Mouse (Mus musculus) B cell, adult 2 months (primary cell): ENCODE results near the gene Kcnj10.

Experiments
- DNase-seq, 2 experiments: peaks; one replicate each; pipeline ENCODE4 v3.0.0; 2022

Kcnj10 gene

DNA sequence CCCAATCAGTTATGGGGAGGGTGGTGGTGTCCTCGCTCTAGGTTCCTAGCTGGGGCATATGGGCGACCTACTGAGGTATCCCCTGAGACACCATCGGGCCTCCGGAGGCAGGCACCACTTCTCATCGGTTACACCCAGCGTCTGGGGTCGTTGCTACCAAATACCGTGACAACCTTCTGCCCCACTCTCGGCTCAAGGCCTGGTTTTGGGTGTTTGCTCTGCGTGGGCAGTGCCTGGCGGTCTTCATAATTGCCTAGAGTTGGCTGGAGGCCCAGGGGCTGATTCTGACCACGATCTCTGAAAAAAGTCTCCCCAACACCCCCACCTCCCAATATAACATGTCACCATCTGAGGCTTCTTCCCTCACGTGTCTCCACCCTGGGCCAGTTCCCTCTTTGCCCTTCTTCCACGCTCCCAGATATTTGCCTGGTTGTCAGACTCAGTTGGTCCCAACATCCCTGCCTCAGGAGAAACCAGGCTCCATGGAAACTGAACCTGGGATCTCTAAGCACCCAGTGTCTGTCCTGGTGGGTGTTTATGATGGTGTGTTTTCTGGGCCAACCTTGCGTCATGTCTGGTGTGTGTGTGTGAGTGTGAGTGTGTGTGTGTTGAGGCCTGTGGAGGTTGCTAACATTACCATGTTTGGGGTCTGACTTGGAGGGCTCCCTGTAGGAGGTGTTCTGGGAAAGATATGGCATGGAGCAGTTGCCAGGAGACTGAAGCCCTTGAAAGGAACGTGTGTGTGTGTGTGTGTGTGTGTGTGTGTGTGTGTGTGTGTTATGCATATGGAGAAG is 28.0 kb upstream of the Kcnj10 start:
- peak; percentile 48 to 51 for DNase-seq

DNA sequence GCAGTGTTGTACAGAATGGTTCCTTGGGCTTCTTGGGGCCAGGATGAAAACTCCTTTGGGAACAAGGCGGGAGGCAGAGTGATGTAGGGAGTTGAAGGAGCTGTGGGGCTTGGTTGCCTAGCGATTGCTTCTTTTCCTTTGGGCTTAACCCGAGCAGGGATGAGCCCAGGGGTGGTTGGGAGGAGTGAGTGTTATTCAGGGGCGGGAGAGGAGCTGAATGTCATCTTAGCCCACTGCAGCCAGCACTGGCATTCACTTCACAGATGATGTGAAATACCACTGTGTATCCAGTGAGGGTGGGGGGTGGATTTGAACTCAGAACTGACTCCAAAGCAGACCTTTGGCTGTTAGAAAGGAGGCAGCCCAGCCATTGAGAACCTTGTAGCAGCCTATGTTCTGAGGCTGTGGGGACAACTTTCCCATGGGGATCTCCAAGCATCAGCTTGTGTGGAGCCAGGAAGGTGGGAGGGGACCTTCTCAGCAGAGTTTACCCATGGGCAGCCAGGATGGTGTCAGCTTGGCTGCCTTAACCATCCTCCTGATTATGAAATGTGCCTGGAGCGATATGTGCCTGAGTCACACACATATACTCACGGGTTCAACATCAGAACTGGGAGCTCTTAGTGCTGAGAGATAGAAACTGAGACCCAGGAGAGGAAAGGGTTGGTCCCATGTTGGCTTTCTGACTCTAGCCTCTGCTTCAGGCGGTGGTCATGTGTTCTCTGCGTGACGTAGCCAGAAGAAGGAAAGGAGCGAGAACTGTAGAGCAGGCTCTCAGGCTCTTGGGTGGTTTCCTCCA is 27.2 kb upstream of the Kcnj10 start:
- no peak for DNase-seq

DNA sequence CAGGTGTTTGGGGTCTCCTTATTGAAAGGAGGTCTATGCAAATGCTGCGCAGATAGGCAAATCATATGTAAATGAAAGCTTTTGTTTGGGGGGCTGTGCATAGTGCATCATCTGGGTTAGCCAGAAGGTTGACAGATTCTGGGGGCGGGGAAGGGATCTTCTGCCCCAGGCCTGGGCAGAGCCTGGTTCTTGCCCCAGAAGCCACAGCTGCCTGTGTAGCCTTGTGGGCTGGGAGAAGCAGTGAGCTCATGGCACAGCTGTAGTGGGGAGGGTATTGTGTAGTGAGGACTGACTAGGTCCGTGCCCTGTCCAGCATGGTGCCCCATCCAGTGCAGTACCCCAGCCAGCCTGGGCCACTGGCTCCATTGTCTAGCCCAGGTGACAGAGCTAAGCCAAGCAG is 26.1 kb upstream of the Kcnj10 start:
- no peak for DNase-seq

DNA sequence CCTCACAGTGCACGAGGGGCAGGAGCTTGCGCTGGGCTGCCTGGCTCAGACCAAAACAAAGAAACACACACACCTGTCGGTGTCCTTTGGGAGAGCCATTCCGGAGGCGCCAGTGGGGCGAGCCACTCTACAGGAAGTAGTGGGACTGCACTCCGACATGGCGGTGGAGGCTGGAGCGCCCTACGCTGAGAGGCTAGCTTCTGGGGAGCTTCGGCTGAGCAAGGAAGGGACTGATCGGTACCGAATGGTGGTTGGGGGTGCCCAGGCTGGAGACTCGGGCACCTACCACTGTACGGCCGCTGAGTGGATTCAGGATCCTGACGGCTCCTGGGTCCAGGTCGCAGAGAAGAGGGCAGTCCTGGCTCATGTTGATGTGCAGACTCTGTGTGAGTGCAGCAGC is 23.6 kb upstream of the Kcnj10 start:
- DNase-seq = no peak

DNA sequence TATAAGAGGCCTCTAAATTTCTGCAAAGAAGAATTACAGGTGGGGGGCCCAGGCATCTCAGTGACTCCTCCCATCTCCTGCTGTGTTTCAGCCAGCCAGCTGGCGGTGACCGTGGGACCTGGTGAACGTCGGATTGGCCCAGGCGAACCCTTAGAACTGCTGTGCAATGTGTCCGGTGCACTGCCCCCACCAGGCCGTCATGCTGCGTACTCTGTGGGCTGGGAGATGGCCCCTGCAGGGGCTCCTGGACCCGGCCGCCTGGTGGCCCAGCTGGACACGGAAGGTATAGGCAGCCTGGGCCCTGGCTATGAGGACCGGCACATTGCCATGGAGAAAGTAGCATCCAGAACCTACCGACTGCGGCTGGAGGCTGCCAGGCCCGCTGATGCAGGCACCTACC is 23.1 kb upstream of the Kcnj10 start:
- no peak for DNase-seq

DNA sequence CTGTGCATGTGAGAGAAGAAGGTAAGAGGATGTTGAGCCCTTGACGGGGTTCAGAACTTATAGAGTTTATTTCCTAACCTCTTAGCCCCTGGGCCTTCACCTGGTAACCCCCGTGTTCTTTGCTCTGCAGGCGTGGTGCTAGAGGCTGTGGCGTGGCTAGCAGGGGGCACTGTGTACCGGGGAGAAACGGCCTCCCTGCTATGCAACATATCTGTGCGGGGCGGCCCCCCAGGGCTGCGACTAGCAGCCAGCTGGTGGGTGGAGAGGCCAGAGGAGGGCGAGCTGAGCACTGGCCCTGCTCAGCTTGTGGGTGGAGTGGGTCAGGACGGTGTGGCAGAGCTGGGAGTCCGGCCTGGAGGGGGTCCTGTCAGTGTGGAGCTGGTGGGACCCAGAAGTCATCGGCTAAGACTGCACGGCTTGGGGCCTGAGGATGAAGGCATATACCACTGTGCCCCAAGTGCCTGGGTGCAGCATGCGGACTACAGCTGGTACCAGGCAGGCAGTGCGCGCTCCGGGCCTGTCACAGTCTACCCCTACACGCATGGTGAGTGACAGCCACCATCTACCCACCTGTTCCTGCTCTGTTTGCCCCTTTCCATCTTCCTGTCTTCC is 22.5 kb upstream of the Kcnj10 start:
- DNase-seq = no peak

DNA sequence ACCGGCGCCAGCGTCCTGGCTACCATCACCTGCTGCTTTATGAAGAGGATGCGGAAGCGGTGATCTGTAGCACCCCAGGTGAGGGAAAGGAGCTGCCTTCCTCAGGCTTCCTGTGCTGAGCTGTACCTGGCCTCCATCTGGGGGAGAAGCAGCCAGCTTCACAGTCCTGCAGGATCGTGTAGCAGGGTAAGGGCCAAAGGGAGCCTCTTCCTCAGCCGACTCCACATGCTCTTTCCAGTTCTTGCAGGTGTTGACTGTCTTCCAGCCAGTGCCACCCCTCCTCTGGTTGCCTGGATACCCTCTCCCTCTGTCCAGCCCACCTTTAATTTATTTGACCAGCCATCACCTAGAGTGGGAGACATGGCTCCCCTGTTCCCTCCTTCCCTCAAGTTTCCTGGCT is 21.7 kb upstream of the Kcnj10 start:
- no peak for DNase-seq

DNA sequence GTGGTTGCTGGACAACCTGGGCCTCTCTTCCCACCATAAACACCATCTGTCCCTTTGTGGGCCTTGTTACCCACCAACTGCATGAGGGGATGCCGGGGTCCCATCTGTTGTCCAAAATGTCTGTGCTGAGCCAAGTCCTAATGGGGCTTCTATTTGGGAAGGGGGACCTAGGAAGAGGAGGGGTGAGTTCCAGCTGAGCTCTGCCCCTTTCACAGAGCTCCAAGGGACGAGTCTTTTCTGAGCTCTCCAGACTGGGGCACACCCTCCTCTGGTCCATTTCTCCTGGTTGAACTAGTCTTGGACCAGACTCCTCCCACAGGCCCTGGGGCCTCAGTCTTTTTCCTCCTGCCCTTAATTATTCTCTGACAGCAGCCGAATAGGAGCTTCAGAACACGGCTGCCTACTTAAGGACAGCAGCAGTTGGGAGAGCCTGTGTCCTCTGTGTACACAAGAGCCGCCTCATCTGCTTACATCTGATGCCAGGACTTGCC is 21.0 kb upstream of the Kcnj10 start:
- no peak for DNase-seq

DNA sequence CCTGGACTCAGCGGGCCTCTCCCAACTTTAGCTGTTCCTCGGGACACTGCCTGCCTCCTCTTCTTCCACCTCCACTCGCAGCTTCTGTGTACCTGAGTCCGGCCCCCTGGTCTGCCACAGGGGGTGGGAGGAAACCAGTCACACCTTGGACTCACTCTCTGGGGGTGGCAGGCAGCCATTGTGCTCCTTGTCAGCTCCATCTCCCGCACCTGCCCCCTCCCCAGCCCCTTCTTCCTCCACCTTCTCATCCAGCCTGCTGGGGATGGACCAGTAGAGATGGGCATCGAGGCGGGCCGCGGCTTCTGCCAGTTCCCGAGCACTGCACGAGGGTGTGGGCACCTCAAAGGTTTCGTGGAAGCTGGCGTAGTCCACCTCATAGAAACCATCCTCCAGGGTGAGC is 18.3 kb upstream of the Kcnj10 start:
- DNase-seq = no peak

DNA sequence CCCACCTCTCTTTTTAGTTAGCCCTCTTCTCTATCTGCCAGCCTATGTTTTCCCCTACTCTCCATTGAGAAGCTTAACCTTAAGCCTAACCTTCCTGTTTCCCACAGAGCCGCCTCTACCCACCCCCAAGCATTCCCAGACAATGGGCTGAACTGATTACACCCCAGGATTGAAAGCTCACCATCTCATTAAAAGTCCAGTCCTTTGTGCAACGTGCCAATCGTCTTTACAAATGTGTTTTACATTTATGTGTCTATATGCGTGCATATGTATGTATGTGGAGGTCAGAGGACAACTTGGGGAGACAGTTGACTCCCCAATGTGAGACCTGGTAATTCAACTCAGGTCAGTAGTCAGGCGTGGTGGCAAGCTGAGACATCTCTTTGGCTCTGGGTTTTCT is 17.7 kb upstream of the Kcnj10 start:
- DNase-seq = no peak

DNA sequence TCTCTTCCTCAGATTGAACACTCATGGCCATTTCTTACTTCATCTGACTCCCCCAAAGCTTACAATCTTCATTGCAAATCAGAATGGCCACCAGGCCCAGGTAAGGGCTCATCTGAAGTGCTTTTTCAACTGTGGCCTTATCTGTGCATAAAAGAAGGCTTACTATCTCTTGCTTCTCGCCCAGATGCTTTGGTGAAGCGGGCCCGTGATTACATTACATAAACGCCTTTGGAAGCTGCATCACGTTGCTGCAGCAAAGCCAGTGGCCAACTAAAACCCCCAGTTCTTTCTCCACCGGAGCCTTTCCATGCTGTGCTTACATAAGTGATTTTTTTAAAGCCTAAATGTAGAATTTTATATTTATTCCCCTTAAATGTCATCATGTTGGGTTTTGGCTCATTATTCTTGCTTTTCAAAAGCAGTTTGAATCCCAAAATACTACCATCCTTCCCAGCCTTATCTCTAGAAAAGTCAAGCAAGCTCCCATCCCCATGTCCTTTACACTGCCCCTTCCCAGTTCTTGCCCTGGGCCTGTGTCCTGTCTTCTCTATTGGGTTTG is 17.1 kb upstream of the Kcnj10 start:
- DNase-seq = no peak

DNA sequence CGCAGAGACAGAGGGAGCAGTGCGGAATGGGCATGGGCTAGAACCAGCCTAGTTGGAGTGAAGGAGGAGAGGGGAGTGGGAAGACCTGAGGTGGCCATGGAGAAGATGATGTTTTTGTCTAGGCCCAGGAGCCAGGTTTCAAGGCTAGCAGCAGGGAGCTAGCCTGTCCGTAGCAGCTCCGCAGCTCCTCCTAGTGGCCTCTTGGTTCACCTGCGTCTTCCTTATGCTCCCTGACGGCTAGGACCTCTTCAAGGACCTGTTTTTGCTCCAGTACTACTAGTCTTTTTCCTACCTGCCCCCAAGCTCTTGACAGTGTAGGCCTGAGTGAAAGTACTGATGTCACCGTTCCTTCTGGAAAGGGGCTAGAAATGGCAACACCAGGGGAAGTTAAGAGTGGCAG is 16.3 kb upstream of the Kcnj10 start:
- DNase-seq = peak; percentile 79 to 80

DNA sequence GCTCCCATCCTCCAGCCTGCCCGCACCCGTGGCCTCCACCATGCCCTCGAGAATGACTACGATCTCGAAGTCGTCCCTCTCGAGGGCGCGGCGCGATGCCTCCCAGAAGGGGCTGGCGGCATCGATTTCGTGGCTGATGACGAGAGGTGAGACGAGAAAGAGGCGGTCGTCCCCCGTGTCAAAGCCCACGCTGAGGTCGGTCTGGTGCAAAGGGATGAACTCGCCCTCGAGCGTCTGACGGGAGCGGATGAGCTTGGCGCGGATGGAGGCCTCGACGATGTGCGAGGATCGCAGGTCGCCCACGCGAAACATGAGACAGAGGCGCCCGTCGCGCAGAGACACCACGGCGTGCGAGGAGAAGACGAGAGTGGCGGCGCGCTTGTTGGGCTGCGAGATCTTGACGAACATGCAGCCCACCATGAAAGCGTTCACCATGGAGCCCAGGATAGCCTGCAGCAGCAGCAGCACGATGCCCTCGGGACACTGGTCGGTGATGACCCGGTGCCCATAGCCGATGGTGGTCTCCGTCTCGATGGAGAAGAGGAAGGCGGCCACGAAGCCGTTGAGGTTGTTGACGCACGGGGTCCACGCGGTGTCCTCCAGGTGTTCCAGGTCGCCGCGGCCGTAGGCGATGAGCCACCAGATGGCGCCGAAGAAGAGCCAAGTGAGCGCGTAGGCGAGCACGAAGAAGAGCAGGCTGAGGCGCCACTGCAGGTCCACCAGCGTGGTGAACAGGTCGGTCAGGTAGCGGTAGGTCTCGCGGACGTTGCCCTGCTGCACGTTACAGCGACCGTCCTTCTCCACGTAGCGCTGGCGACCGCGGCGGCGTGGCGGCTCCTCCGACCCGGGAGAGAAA is 15.1 kb upstream of the Kcnj10 start:
- DNase-seq = peak; percentile 80

DNA sequence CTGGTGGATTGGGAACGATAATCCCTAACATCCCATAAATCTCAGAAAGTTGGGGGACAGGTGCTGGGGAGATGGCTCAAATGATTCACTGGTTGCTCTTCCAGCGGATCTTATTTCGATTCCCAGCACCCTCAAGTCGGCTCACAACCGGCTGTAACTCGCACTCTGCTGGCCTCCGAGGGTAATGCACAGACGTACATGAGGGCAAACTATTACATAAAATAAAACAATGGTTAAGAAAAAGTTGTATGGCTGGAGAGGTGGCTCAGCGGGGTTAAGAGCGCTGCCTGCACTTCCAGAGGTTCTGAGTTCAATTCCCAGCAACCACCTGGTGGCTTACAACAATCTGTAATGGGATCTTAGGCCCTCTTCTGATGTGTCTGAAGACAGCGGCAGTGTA is 14.3 kb upstream of the Kcnj10 start:
- DNase-seq = no peak

DNA sequence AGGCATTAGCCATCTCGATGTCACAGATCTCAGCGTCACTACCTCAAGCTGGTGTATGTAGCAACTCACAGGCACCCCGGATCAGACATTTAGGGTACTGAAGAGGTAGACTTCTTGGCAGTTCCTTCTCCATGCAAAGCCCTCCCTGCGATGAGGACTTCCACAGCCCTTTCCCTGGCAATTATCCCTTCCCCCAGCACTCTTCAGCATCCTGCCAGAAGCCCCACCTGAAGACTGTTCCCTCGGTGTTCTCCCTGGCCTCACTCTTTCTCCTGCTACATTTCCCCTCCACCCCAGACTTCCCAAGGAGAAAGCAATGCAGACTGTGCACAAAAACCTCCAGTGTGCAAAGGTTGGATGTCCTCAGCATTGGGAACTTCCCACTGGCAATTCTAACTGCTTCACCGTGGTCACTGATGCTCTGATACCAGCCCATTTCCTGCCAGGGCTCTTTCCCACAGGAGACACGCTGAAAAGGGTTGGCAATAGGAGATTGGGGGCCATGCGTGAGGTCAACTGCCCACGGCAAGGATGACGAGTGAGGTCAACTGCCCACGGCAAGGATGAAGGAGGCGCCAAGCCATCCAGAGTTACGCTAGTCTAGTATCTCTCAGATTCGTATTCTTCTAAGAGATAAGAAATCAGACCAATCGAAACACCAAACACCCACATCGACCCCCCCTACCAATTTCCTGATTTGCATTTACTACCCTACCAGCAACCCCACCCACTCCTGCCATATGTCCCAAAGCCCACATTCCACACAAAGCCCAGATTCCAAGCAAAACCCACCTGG is 13.6 kb upstream of the Kcnj10 start:
- DNase-seq = no peak

DNA sequence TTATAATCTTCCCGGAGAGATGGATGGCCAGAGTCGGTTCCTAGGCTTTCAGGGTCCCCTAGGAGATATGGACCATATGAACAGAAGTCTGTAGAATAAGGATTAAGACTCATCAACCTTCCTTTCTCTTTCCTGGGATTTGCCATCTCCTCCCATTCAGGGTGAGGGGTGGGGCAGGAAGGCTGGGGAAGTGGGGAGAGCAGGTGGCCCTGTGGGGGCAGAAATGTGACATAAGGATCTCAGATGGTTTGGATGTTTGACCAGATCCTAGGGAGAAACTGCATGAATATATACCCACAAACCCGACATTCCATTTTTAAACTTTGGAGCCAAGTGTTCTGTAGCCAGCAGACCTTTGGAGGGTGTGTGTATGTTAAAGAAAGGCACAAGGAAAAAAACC is 13.0 kb upstream of the Kcnj10 start:
- no peak for DNase-seq

DNA sequence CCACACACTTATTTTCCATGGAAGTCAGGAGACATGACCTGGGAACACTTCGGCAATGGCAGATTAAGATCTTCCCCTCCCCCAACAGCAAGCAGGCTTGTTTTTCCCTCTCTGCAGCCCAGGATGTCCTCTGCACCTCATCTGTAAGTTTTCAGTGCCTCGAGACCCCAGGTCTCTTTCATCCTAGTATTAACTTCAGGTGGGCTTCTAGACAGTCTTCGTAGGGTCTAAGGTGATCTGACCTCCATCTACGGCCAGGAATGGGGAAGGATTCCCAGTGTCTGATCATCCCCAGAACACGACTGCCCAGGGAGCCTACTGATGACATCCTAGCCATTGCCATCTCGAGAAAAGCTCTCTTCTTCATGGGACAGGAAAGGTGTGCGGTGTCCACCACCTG is 12.5 kb upstream of the Kcnj10 start:
- DNase-seq = no peak

DNA sequence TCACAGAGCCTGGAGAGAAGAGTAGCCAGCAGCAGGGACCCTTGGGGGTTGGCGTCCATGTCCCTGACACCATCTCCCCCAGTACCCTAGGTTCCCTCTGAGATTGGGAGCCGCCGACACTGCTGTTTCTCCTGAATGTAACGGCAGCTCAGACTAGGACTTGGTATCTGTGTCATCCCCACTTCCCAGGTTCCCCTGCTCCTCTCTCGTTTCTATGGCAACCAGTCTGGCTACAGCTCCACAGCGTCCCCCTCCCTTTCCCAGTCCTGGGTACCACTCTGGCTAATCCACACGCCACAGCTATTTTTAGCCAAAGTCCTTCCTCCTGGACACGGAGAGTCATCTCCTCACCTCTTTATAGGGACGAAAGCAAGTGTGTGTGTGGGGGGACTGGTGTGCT is 11.9 kb upstream of the Kcnj10 start, which contains the start of gene Kcnj9:
Kcnj9 (minus strand) TSS at position 188 of the 400 bp plus-strand sequence.
- DNase-seq = no peak

DNA sequence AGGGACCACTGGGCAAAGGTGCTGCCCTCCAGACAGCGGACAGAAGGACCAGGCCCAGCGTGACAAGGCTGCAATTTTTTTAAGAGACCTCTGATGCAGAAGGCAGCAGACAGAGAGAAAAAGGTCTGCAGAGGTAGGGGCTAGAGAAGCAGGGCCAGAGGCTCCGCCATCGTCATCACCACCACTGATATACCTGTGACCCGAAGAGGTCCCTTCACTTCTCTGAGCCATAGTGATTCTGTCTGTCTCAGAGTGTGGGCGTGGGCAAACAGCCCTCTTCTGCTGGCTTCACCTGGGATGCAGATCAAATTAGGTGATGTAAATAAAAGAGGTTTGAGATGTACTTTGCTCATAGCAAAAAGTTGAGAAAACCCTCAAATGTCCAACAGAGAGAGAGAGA is 11.4 kb upstream of the Kcnj10 start:
- DNase-seq = no peak

DNA sequence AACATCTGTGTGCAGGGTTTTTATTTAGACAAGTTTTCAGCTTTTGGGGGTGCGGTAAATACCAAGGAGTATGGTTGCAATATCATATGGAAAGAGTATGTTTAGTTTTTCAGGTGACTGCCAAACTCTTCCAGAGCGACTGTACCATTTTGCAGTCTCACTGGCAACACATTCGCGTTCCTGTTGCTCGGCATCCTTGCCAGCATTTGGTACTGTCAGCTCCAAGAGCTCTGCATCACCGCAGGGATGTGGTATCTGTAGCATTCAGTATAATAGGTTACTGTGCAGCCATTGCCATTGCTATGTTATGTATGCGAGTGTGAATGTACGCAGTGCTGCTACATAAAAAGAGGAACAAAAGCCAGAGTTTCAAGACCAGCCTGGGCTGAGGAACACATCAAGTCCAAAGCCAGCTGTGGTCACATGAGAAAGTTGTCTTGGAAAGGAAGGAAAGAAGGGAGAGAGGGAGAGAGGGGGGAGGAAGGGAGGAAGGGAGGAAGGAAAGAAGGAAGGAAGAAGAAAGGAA is 9.5 kb upstream of the Kcnj10 start:
- no peak for DNase-seq

DNA sequence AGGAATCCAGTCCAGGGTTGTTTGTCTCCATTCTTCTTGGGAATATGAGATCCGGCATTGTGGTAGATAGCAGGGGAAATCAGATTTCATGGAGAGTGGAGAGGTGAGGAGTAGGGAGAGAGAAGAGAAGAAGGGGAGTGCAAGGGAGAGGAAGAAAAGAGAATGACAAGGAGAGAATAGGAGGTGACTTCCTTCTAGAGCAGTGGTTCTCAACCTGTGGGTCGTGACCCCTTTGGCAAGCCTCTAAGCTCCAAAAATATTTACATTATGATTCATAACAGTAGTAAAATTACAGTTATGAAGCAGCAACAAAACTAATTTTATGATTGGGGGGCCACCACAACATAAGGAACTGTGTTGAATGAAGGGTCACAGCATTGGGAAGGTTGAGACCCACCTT is 8.1 kb upstream of the Kcnj10 start:
- DNase-seq = no peak
